Mouse (Mus musculus) E14TG2a.4 (cell line): ENCODE results near the gene Lrrk2.

Experiments
- CTCF ChIP-seq: conservative IDR thresholded peaks from 2 replicates; pipeline ENCODE4 v1.5.1; 2014; ENCODE audit warnings: low read length
- NANOG ChIP-seq: IDR thresholded peaks from 2 replicates; pipeline ENCODE4 v1.6.1; 2014; ENCODE audit warnings: borderline replicate concordance, low read length, mixed read lengths
- POU5F1 ChIP-seq: IDR thresholded peaks from 2 replicates; pipeline ENCODE4 v1.6.1; 2014; ENCODE audit warnings: low read length, borderline replicate concordance

- TF ChIP-seq CTCF (no peak), NANOG (no peak), POU5F1 (no peak)
Measured at GRCm38 (mm10) chr15:91673569-91673905, 562 bp downstream of the Lrrk2 start.
